Mouse (Mus musculus) E14TG2a.4 (cell line): ENCODE measurements around the gene Fscn2.

ENCODE experiments used
- H3K27me3 ChIP-seq: 2 replicates; pipeline ENCODE4 v1.6.1; 2014; ENCODE audit warnings: low read length, control low read depth; ENCODE audit not compliant: insufficient read depth
- H3K36me3 ChIP-seq: 2 replicates; pipeline ENCODE4 v1.6.1; 2014; ENCODE audit warnings: low read length, control low read depth; ENCODE audit not compliant: insufficient read depth
- H3K4me1 ChIP-seq: replicated peaks from 2 replicates; pipeline ENCODE4 v1.6.1; 2014; ENCODE audit warnings: low read depth, low read length, control low read depth
- H3K4me3 ChIP-seq: replicated peaks from 2 replicates; pipeline ENCODE4 v1.5.1; 2014; ENCODE audit warnings: mild to moderate bottlenecking, low read length
- H3K9me3 ChIP-seq: 2 replicates; pipeline ENCODE4 v1.6.1; 2014; ENCODE audit warnings: low read length, control low read depth
- CTCF ChIP-seq: conservative IDR thresholded peaks from 2 replicates; pipeline ENCODE4 v1.5.1; 2014; ENCODE audit warnings: low read length
- NANOG ChIP-seq: IDR thresholded peaks from 2 replicates; pipeline ENCODE4 v1.6.1; 2014; ENCODE audit warnings: borderline replicate concordance, low read length, mixed read lengths
- POU5F1 ChIP-seq: IDR thresholded peaks from 2 replicates; pipeline ENCODE4 v1.6.1; 2014; ENCODE audit warnings: low read length, borderline replicate concordance

Fscn2 gene

GRCm38 (mm10) chr11:120360755-120361154 is 579 bp upstream of the Fscn2 start:
- TF ChIP-seq CTCF (no peak), POU5F1 (no peak), NANOG (no peak)
- Histone ChIP-seq H3K36me3 (no peaks in the 10 kb centered on the region), H3K27me3 (peaks cover 4% of the 10 kb centered on the region; the same call in 1 of the 2 replicates), H3K4me1 (peaks cover 30% of the 10 kb centered on the region), H3K9me3 (peaks cover 14% of the 10 kb centered on the region), H3K4me3 (no peak overlapping the region)

- Histone ChIP-seq H3K9me3 (peaks cover 14% of the 10 kb centered on the region), H3K4me1 (peaks cover 46% of the 10 kb centered on the region), H3K4me3 (no peak overlapping the region), H3K27me3 (peaks cover 4% of the 10 kb centered on the region; the same call in 1 of the 2 replicates), H3K36me3 (no peaks in the 10 kb centered on the region)
- TF ChIP-seq NANOG (no peak), POU5F1 (no peak), CTCF (no peak)
Observed at GRCm38 (mm10) chr11:120362891-120363290, 1.6 kb downstream of the Fscn2 start.

GRCm38 (mm10) chr11:120366443-120367027 is 5.2 kb downstream of the Fscn2 start:
- H3K4me3 ChIP-seq = no peak overlapping the region
- peaks cover 4% of the 10 kb centered on the region; the same call in 1 of the 2 replicates for H3K27me3 ChIP-seq
- TF ChIP-seq NANOG = no peak
- TF ChIP-seq CTCF = no peak
- no peak for TF ChIP-seq POU5F1
- peaks cover 64% of the 10 kb centered on the region for H3K4me1 ChIP-seq
- H3K36me3 ChIP-seq = peaks cover 30% of the 10 kb centered on the region
- H3K9me3 ChIP-seq = peaks cover 9% of the 10 kb centered on the region

GRCm38 (mm10) chr11:120369656-120370055 is 8.3 kb downstream of the Fscn2 start:
- Histone ChIP-seq H3K9me3 (no peaks in the 10 kb centered on the region), H3K27me3 (no peaks in the 10 kb centered on the region), H3K4me3 (no peak overlapping the region), H3K4me1 (peaks cover 82% of the 10 kb centered on the region), H3K36me3 (peaks cover 61% of the 10 kb centered on the region)
- no peak for TF ChIP-seq POU5F1
- TF ChIP-seq CTCF = peak; percentile 80
- TF ChIP-seq NANOG = no peak

GRCm38 (mm10) chr11:120373025-120373424 is 11.7 kb downstream of the Fscn2 start:
- TF ChIP-seq CTCF (peak; percentile 56), NANOG (no peak)
- Histone ChIP-seq H3K9me3 (no peaks in the 10 kb centered on the region), H3K4me3 (no peak overlapping the region), H3K36me3 (peaks cover 90% of the 10 kb centered on the region), H3K27me3 (no peaks in the 10 kb centered on the region), H3K4me1 (peaks cover 63% of the 10 kb centered on the region)

- Histone ChIP-seq H3K36me3 (peaks cover 85% of the 10 kb centered on the region), H3K4me3 (no peak overlapping the region), H3K9me3 (no peaks in the 10 kb centered on the region), H3K4me1 (peaks cover 61% of the 10 kb centered on the region), H3K27me3 (no peaks in the 10 kb centered on the region)
- no peak for TF ChIP-seq CTCF
- no peak for TF ChIP-seq POU5F1
Observed at GRCm38 (mm10) chr11:120373820-120374586, 12.7 kb downstream of the Fscn2 start.

GRCm38 (mm10) chr11:120375324-120375723 is 14.0 kb downstream of the Fscn2 start:
- H3K9me3 ChIP-seq = no peaks in the 10 kb centered on the region
- no peak overlapping the region for H3K4me3 ChIP-seq
- peaks cover 75% of the 10 kb centered on the region for H3K36me3 ChIP-seq
- H3K4me1 ChIP-seq = peaks cover 61% of the 10 kb centered on the region
- TF ChIP-seq NANOG (no peak), CTCF (no peak), POU5F1 (no peak)
- no peaks in the 10 kb centered on the region for H3K27me3 ChIP-seq

GRCm38 (mm10) chr11:120376302-120377160 is 15.2 kb downstream of the Fscn2 start:
- H3K4me3 ChIP-seq = peak overlapping the region; percentile 93
- no peaks in the 10 kb centered on the region for H3K27me3 ChIP-seq
- peaks cover 75% of the 10 kb centered on the region for H3K36me3 ChIP-seq
- H3K4me1 ChIP-seq = peaks cover 56% of the 10 kb centered on the region
- TF ChIP-seq NANOG (no peak), POU5F1 (no peak), CTCF (no peak)
- H3K9me3 ChIP-seq = no peaks in the 10 kb centered on the region
